Mouse (Mus musculus): ENCODE measurements around the gene Cox10. TPM values are rescaled to one million over a fixed set of nuclear protein-coding genes. Genes with fewer than 3 reads are reported as not detected.

Gene Cox10
- polyA plus RNA-seq, 1 experiment, result 21.6 TPM

GRCm38 (mm10) chr11:63943268-63943890 lies 135.9 kb downstream of the Cox10 start:
- Histone ChIP-seq H3K79me2 (ENCODE audit: control insufficient read depth, insufficient read depth) (no peaks in the 10 kb centered on the region), H3K4me3 (ENCODE audit: insufficient read depth, poor library complexity, severe bottlenecking) (no peak overlapping the region), H3ac (ENCODE audit: control insufficient read depth, insufficient read length, low read depth) (no peak overlapping the region), H3K27me3 (ENCODE audit: control insufficient read depth, insufficient read depth, insufficient read length) (no peaks in the 10 kb centered on the region), H3K36me3 (ENCODE audit: control insufficient read depth, insufficient read depth) (no peaks in the 10 kb centered on the region), H3K79me3 (ENCODE audit: low read depth) (no peaks in the 10 kb centered on the region)
- TF ChIP-seq MYOD1 (IDR thresholded peaks at IDR 0.05; ENCODE audit: control insufficient read depth, insufficient read length, low read depth), result no peak

GRCm38 (mm10) chr11:63942177-63942576 lies 137.1 kb downstream of the Cox10 start:
- Histone ChIP-seq H3K27me3 (ENCODE audit: control insufficient read depth, insufficient read depth, insufficient read length) (no peaks in the 10 kb centered on the region), H3K36me3 (ENCODE audit: control insufficient read depth, insufficient read depth) (no peaks in the 10 kb centered on the region), H3K79me3 (ENCODE audit: low read depth) (no peaks in the 10 kb centered on the region), H3K79me2 (ENCODE audit: control insufficient read depth, insufficient read depth) (no peaks in the 10 kb centered on the region), H3K4me3 (ENCODE audit: insufficient read depth, poor library complexity, severe bottlenecking) (no peak overlapping the region), H3ac (ENCODE audit: control insufficient read depth, insufficient read length, low read depth) (no peak overlapping the region)
- TF ChIP-seq FOSL1 (IDR thresholded peaks at IDR 0.05; ENCODE audit: insufficient read depth, low read length, poor library complexity, severe bottlenecking) (no peak), CTCF (IDR thresholded peaks at IDR 0.05; ENCODE audit: control insufficient read depth, insufficient read depth, insufficient read length) (no peak), USF1 (IDR thresholded peaks at IDR 0.05; ENCODE audit: low read depth) (no peak), MAX (IDR thresholded peaks at IDR 0.05) (no peak), MYOG (IDR thresholded peaks at IDR 0.05; ENCODE audit: control insufficient read depth, extremely low read depth, insufficient read length) (no peak), CEBPB (IDR thresholded peaks at IDR 0.05; ENCODE audit: low read depth) (no peak), MYOD1 (IDR thresholded peaks at IDR 0.05; ENCODE audit: control insufficient read depth, insufficient read length, low read depth) (no peak)

GRCm38 (mm10) chr11:63936641-63937040 lies 142.6 kb downstream of the Cox10 start:
- Histone ChIP-seq H3K79me2 (ENCODE audit: control insufficient read depth, insufficient read depth) (no peaks in the 10 kb centered on the region), H3K4me3 (ENCODE audit: insufficient read depth, poor library complexity, severe bottlenecking) (no peak overlapping the region), H3ac (ENCODE audit: control insufficient read depth, insufficient read length, low read depth) (no peak overlapping the region), H3K27me3 (ENCODE audit: control insufficient read depth, insufficient read depth, insufficient read length) (peaks cover 4% of the 10 kb centered on the region), H3K36me3 (ENCODE audit: control insufficient read depth, insufficient read depth) (no peaks in the 10 kb centered on the region), H3K79me3 (ENCODE audit: low read depth) (no peaks in the 10 kb centered on the region)
- TF ChIP-seq MYOD1 (IDR thresholded peaks at IDR 0.05; ENCODE audit: control insufficient read depth, insufficient read length, low read depth) (no peak), MAX (IDR thresholded peaks at IDR 0.05) (no peak), USF1 (IDR thresholded peaks at IDR 0.05; ENCODE audit: low read depth) (no peak), FOSL1 (IDR thresholded peaks at IDR 0.05; ENCODE audit: insufficient read depth, low read length, poor library complexity, severe bottlenecking) (no peak), MYOG (IDR thresholded peaks at IDR 0.05; ENCODE audit: control insufficient read depth, extremely low read depth, insufficient read length) (no peak), CEBPB (IDR thresholded peaks at IDR 0.05; ENCODE audit: low read depth) (no peak), CTCF (IDR thresholded peaks at IDR 0.05; ENCODE audit: control insufficient read depth, insufficient read depth, insufficient read length) (no peak)

GRCm38 (mm10) chr11:63926901-63927300 lies 152.4 kb downstream of the Cox10 start:
- no peak overlapping the region for H3K4me3 ChIP-seq (ENCODE audit: insufficient read depth, poor library complexity, severe bottlenecking)
- H3ac ChIP-seq (ENCODE audit: control insufficient read depth, insufficient read length, low read depth), result no peak overlapping the region
- no peak for TF ChIP-seq CEBPB (IDR thresholded peaks at IDR 0.05; ENCODE audit: low read depth)
- TF ChIP-seq FOSL1 (IDR thresholded peaks at IDR 0.05; ENCODE audit: insufficient read depth, low read length, poor library complexity, severe bottlenecking), result no peak
- no peak for TF ChIP-seq MYOG (IDR thresholded peaks at IDR 0.05; ENCODE audit: control insufficient read depth, extremely low read depth, insufficient read length)
- TF ChIP-seq MAX (IDR thresholded peaks at IDR 0.05), result no peak
- no peak for TF ChIP-seq MYOD1 (IDR thresholded peaks at IDR 0.05; ENCODE audit: control insufficient read depth, insufficient read length, low read depth)
- no peak for TF ChIP-seq USF1 (IDR thresholded peaks at IDR 0.05; ENCODE audit: low read depth)
- TF ChIP-seq CTCF (IDR thresholded peaks at IDR 0.05; ENCODE audit: control insufficient read depth, insufficient read depth, insufficient read length), result no peak
- no peaks in the 10 kb centered on the region for H3K79me2 ChIP-seq (ENCODE audit: control insufficient read depth, insufficient read depth)
- no peaks in the 10 kb centered on the region for H3K79me3 ChIP-seq (ENCODE audit: low read depth)
- no peaks in the 10 kb centered on the region for H3K36me3 ChIP-seq (ENCODE audit: control insufficient read depth, insufficient read depth)
- no peaks in the 10 kb centered on the region for H3K27me3 ChIP-seq (ENCODE audit: control insufficient read depth, insufficient read depth, insufficient read length)

GRCm38 (mm10) chr11:63925161-63925582 lies 154.1 kb downstream of the Cox10 start:
- Histone ChIP-seq H3K27me3 (ENCODE audit: control insufficient read depth, insufficient read depth, insufficient read length) (no peaks in the 10 kb centered on the region), H3K36me3 (ENCODE audit: control insufficient read depth, insufficient read depth) (no peaks in the 10 kb centered on the region), H3ac (ENCODE audit: control insufficient read depth, insufficient read length, low read depth) (no peak overlapping the region), H3K79me2 (ENCODE audit: control insufficient read depth, insufficient read depth) (no peaks in the 10 kb centered on the region), H3K4me3 (ENCODE audit: insufficient read depth, poor library complexity, severe bottlenecking) (no peak overlapping the region), H3K79me3 (ENCODE audit: low read depth) (no peaks in the 10 kb centered on the region)
- TF ChIP-seq CTCF (IDR thresholded peaks at IDR 0.05; ENCODE audit: control insufficient read depth, insufficient read depth, insufficient read length) (peak; percentile 91), FOSL1 (IDR thresholded peaks at IDR 0.05; ENCODE audit: insufficient read depth, low read length, poor library complexity, severe bottlenecking) (no peak)

GRCm38 (mm10) chr11:63924286-63924930 lies 154.9 kb downstream of the Cox10 start:
- Histone ChIP-seq H3K79me3 (ENCODE audit: low read depth) (no peaks in the 10 kb centered on the region), H3ac (ENCODE audit: control insufficient read depth, insufficient read length, low read depth) (no peak overlapping the region), H3K27me3 (ENCODE audit: control insufficient read depth, insufficient read depth, insufficient read length) (no peaks in the 10 kb centered on the region), H3K79me2 (ENCODE audit: control insufficient read depth, insufficient read depth) (no peaks in the 10 kb centered on the region), H3K4me3 (ENCODE audit: insufficient read depth, poor library complexity, severe bottlenecking) (no peak overlapping the region), H3K36me3 (ENCODE audit: control insufficient read depth, insufficient read depth) (no peaks in the 10 kb centered on the region)
- no peak for TF ChIP-seq CEBPB (IDR thresholded peaks at IDR 0.05; ENCODE audit: low read depth)
- TF ChIP-seq USF1 (IDR thresholded peaks at IDR 0.05; ENCODE audit: low read depth), result no peak
- TF ChIP-seq MAX (IDR thresholded peaks at IDR 0.05), result no peak
- no peak for TF ChIP-seq MYOG (IDR thresholded peaks at IDR 0.05; ENCODE audit: control insufficient read depth, extremely low read depth, insufficient read length)
- TF ChIP-seq CTCF (IDR thresholded peaks at IDR 0.05; ENCODE audit: control insufficient read depth, insufficient read depth, insufficient read length), result no peak
- no peak for TF ChIP-seq FOSL1 (IDR thresholded peaks at IDR 0.05; ENCODE audit: insufficient read depth, low read length, poor library complexity, severe bottlenecking)
- no peak for TF ChIP-seq MYOD1 (IDR thresholded peaks at IDR 0.05; ENCODE audit: control insufficient read depth, insufficient read length, low read depth)
